Mouse (Mus musculus): ENCODE measurements at regions not wholly inside any gene's neighbourhood (a gene's known extent, or its start where the extent isn't known, plus 50 kb on each side); places are given as distances from the start of the nearest gene placed in this dataset.

DNA sequence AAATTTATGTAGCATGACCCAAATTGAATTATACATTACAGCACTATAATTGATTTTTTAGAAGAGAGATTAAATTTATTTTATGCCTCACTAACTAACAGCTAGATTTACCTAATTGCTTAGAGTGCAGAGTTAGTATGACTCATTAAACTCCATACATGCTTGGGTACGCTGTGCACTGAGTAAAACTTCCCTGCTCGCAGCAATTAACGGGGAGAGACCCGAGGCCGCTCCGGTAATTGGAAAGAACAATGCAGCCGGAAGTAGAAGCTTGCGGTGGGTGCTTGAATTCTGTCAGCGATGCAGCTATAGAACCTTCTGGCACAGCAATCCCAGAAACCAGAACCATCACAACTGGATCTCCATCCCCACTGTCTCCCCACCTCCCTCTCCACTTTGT lies 261.8 kb downstream of the Tle3 start:
- DNase-seq (ENCODE audit: low spot score), result no peak

DNA sequence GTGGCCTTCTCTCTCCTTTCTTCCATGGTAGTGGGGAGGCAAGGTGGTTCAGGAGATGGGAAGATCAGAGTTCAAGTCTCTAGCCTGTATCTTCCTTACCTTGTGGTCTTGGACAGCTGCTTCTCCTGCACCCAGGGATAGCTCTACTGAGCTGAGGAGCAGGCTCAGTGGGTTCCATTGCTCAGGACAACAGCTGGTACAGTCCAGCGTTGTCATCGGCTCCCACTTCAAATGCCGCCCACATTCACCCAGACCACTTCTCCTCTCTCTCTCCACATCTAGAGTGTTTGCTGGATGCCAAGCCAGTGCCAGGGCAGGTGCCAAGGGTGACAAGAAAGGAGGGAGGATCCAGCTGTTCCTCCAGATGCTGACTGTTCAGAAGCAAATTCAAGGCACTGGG lies 260.4 kb downstream of the Tle3 start:
- no peak for DNase-seq (ENCODE audit: low spot score)

DNA sequence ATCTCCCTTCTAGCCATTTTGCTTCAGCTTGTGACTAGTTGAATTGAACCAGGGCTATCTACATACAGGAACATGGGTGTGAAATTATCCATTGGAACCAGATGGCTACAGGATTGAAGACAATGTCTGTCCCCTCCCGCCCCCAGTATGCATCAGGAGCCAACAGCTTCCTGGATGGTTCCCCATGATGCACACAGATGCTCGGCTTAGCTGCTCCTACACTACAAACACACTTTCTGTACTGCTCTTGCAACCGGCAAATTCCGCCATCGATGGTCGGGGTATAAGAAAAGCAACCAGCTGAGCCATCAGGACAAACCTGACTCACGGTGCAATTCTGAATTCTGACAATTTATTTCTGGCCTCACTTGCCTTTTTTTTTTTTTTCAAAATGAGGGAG lies 258.9 kb downstream of the Tle3 start:
- no peak for DNase-seq (ENCODE audit: low spot score)

DNA sequence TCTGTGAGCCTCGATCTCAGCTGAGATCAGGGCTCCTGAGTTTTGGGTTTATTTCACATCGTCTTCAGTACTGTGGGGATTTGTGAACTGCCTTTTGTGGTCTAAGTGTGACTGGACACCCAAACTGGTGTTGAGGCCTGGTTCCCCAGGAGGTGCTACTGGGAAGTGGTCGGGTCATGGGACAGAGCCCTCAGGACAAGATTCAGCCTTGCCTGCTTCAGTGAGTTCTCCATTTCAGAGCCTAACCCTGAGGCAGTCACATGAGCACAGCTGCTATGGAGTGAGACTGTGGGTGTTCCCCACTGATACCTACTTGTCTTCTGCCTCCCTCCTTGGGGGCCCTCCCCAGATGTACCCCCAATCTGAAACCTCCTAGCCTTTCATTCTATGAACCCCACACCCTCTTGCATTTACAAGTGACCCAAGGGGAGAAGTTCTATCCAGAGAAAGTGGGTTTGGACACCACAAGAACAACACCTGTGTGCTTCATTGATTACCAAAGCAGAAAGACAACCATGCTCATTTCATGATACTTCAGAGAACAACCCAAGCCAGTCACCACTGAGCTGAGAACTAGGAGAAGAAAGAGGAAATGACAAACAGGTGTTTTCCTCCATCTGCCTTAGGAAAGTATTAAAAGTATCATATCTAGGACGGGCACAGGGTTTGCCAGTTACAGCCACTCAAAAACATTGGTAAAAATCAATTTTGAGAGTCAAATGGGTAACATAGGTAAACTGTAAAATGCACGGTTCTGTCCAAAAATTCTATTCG lies 255.8 kb downstream of the Tle3 start:
- no peak for DNase-seq (ENCODE audit: low spot score)

DNA sequence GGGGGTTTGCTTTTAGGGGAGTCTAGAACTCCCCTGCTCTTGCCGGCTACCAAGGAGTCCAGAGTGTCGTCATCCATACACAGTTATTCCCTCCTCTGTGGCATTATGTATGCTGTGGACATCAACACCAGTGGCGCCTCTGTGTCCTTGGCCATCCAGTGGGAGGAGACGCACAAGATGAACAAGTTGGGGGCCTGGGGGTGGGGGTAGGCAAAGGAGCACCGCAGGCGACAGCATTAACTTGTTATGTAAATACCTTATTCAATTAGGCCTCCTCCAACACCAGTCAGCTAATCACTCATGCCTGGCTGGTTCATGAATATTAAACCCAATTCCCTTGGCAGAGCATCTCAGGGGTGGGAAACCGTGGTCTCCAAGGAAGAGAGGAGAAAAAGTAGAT lies 250.8 kb downstream of the Tle3 start:
- no peak for DNase-seq (ENCODE audit: low spot score)

DNA sequence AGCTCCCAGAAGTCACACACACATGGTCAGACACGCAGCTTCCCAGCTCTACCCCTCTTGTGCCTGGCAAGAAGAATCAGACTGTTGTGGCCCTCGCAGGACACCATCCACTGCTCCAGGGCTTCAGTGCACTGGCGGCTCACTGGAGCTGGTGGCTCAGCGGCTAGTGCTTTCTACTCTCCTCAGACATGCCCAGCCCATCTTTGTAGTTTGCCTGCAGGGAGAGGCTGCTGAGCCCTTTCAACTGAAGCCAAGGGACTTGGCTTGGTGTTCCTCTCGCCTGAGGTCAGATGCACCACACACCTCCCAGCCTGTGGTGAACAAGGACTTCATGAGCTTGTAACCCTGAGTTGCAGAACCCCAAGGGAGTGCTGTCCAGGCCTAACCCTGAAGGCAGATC lies 249.8 kb downstream of the Tle3 start:
- DNase-seq (ENCODE audit: low spot score), result no peak

DNA sequence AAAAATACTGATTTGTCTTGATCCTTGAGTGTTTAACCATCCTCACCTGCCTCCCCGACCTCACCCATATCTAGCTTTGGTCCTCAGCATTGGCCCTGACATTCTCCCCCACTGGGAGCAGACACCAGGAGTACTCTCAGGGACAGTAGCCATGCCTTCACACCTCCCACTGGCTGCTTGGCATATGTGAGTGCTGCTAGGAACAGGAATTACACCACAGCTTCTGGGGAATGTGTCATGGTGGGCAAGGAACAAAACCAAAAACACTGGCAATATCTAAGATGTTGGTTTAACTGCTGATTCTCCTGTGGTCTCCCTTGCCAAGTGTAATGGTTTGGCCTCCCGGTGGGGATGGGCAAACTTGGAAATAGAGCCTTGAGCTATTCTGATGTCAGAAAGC lies 248.6 kb downstream of the Tle3 start:
- no peak for DNase-seq (ENCODE audit: low spot score)

DNA sequence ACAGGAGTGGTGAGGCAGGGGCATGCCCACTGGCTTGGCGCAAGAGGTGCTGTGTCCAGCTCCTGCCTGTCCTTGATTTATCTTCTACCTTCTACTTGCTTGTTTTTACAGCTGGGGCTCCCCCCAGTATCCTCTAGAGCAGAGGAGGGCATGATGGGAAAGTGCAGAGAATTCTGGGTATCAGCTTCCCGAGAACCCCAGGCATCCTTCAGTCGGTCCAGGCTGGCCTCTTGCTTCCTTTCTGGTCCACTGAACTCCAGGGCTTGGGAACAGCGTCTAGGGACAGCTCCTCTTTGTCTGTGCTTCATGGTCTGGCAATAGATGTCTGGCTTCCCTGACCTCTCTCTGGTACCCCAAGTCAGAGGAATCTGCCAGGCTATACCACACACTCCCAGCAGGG lies 247.9 kb downstream of the Tle3 start:
- DNase-seq (ENCODE audit: low spot score), result no peak

DNA sequence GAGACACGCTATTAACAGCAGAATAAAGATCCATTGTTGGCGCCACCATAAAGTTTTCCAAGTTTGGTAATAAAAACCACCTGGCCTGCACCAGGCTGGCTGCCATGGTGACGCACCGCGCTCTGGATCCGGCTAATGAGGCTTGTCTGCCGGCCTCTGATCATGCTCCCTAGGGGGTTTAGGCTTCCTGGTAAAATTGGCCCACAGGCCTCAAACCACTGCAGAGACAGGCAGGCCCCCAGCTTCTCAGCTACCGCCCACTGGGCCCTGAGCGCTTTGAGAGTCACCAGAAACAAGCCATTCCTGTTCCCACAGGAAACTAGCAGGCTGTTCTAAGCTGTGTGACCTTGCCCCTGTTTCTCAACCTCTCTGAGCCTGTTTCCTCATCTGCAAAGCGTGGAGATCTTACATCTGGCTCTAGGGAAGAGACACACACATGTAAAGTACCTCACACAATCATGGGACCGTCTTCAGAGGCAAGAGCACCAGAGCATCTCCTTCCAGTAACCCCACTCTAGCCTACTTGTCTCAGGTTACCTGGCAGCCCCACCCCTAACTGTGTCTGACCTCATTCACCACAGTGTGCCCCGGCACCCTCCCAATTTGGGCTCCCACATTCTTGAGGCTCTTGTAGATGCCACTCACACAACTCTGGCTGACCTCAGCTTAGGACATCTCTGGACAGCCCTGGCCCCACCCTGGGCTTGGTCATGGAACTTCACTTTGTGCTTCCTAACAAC lies 246.5 kb downstream of the Tle3 start:
- no peak for DNase-seq (ENCODE audit: low spot score)

DNA sequence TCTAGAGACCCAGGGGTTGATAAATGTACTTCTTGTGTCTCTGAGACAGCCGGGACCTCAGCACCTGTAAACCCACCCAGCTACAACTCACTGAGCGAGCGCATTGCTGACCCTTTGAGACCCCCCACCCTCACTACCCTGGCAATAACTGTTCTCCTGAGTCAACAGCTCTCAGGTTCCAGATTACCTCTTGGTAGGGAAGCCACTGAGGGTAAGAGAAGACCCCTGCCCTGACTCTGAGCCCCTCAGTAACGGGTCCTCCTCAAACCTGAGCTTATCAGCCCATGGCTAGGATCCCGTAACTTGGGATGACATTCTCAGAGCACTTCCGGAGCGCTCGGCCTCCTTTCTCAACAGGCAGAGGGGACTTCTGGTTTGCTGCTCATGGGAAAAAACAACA lies 245.8 kb downstream of the Tle3 start:
- no peak for DNase-seq (ENCODE audit: low spot score)

DNA sequence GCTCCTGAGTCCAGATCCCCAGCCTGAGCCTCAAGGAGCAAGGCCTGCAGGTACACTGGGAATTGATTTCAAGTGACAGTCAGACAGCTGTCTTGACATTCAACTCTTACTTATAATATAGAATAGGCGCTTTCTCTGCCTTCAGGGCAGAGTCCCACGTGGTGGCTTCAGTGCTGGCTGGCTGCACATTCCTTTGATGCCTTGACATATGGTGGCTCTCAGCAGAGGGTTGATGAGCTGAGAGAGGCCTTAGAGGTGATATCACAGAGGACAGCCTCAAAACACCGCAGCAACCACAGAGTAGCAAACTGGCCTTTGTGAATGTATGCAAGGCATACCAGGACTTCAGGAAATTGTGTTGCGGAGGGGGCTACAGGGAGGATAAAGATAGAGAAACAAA lies 243.4 kb downstream of the Tle3 start:
- DNase-seq (ENCODE audit: low spot score), result no peak

DNA sequence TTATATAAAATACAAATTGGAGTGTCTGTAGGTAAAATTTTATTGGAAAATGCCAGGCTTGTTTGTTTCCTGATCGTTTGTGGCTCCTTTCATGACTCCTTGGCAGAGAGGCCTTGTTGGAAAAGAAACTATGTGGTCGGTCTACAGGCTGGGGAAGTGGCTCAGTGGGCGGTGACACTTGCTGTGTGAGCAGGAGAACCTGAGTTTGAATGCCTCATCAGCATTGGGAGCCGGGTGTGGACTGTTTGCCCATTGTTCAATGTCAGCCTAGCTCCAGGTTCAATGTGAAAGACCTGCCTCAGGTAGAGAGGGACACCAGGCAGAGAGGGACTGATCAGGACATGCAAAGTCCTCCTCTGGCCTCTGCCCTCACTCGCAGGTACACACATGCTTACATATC lies 235.4 kb downstream of the Tle3 start:
- no peak for DNase-seq (ENCODE audit: low spot score)

DNA sequence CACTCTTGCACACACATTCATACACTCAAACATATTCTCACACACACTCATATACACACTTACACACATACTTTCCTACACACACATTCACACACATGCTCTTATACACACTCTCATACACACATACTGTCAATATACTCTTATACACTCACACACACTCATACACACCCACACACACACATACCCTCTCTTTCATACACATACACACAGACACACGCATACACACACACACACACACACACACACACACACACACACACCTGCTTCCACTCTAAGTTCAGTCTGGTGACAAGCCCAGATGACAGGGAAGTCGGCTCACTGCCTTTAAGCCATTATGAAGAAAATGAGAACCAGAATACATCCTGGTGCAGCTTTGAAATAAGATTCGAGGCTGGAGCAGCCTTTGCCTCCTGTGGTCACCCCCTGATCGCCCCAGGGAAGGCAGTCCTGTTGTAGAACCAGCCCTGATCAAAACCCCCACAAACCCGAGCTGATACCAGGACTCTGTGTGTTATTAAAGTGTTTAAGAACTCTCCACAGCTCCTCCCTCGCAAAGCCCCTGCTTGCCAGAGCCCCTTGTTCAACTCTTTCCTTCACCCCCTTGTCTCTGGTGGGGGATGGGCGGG lies 230.3 kb downstream of the Tle3 start:
- no peak for DNase-seq (ENCODE audit: low spot score)

DNA sequence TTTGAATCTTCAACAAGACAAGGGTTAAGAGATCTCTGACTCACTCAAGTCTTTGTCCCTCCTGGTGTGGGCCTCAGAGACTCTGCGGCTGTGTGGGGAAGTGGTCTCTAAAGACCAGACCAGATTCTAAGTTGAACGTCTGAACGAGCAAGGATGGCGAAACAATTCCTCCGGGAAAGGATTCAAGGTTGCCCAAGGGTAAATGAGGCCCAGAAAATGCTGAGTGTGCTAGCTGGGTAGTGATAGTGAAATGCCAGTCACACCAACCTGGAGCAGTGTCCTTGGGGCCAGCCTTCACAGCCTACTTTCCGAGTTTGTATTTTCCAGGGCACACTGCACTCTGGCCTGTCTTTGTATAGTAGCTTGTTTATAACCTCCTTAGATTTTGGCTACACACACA lies 229.7 kb downstream of the Tle3 start:
- no peak for DNase-seq (ENCODE audit: low spot score)

DNA sequence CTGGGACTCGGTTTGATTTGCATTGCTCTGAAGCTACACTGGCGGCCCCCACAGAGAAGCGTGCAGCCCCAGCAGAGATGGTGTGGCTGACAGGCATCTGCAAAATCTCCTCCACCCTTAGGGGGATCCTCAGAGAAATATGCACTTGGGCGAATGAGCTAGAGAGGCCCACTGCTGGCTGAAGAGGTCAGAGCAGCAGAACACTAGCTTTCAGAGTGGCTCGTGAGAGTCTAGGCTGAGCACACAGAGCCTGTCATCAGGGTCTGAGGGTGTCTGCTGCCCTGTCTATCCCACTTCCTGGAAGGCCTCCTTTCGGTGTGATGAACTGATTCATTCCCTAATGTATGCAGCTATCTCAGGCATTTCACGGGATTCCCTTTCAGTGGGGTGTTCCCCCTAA lies 225.1 kb downstream of the Tle3 start:
- DNase-seq (ENCODE audit: low spot score), result no peak

DNA sequence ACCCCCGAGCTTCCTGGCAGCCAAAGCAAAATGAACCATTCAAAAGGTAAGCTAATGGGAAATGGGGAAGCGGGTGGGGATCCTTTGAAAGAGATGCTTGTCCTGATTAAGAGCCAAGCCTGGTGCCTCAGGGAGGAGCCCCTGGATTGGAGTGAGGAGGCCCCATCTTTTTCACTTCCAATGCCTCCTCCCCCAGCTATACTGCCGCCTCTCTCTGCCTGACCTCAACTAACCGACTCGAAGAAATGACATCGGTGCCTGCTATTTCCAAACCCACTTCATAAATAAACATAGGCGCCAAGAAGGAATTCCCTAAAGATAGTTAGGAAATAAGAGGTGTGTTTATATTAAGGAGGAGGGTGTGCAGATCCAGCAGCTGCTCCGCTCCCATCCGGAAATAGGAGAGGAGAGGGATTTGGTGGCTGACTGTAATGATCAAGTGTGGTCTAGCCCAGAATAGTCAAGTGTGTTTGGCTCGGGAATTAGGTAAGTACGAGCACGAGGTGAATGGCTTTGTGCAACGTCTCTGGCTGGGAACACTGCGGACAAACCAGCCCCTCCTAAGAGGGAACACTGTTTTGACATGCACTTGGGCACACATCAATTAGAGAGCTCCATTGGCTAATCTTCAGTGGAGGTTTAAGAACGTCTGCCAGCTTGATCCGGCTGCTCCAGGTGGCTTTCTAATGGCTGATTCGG lies 224.4 kb downstream of the Tle3 start:
- no peak for DNase-seq (ENCODE audit: low spot score)

DNA sequence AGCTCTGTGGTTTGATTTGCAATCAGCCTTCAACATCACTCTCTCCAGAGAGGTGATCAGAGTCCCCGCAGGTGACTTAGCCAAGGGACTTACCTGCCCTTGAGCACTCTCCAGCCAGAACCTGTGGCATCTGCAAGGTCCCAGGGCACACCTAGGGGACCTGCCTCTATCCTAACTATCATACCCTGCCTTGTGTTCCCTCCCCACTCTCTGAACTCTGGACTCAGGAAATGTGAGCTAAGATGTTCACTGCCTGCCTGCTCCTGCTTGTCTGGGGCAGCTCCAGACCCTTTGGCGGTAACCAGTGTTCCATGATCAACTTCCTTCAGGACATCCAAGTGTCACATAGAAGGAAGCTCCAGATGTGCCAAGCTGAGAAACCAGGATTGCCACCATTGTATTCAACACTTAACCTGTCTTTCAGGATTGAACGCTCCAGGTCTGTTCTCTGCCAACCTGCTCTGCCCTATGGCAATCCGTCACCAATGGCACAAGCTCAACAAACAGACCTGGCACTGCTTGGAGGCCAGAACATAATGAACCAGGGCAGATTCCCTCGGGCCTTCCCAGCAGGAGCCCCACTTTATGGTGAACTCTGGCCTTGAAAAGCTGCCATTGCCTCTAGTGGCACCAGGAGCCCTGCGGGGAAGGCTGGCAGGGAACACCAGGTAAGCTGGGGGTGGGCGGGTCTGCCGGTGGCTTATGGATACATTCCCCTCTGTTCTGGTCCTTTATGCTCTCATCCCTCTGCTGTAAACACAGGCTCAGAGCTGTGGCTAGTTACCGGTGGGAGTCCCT lies 223.2 kb downstream of the Tle3 start:
- no peak for DNase-seq (ENCODE audit: low spot score)

DNA sequence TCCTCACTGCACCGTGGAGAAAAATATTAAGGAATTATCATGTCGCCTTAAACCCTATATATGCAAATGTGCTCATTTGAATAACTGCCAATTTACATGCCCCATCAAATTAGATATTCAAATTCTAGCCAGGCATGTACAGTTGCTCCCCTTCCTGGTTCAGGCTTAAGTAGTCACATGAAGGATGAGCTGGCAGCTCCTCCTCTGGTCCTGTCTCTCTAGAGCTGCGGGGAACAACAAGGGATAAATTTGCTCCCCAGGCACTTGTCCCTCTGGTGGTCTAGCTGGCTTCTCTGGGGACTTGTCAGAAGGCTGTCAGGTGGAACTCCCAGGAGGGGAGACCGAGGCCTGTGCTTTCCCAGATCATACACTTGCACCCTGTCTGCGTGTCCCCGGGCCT lies 221.8 kb downstream of the Tle3 start:
- DNase-seq (ENCODE audit: low spot score), result no peak

DNA sequence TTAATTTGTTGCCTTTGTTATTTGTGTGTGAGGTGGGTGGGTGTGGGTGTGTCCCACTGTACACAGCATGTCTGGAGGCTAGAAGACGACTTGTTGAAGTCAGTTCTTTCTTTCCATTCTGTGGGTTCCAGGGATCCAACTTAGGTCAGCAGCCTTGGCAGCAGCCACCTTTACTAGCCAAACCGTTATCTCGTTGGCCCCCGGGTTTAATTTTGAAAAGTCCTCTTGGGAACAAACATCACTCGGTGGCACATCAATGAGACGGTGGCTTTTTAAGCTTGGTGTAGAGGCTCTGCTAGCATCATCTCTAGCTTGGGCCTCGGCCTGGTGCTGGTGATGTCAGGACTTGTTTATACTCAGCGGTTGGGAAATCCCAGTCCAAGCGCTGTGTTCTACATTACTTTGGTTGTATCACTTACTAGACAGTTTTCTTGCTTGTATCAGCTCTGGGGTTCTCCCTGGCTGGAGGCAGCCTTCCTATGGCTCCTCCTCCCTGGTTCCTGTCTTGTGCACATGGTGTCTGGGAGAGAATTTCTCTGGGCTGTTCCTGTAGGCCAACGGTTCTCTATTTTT lies 217.6 kb downstream of the Tle3 start:
- no peak for DNase-seq (ENCODE audit: low spot score)

DNA sequence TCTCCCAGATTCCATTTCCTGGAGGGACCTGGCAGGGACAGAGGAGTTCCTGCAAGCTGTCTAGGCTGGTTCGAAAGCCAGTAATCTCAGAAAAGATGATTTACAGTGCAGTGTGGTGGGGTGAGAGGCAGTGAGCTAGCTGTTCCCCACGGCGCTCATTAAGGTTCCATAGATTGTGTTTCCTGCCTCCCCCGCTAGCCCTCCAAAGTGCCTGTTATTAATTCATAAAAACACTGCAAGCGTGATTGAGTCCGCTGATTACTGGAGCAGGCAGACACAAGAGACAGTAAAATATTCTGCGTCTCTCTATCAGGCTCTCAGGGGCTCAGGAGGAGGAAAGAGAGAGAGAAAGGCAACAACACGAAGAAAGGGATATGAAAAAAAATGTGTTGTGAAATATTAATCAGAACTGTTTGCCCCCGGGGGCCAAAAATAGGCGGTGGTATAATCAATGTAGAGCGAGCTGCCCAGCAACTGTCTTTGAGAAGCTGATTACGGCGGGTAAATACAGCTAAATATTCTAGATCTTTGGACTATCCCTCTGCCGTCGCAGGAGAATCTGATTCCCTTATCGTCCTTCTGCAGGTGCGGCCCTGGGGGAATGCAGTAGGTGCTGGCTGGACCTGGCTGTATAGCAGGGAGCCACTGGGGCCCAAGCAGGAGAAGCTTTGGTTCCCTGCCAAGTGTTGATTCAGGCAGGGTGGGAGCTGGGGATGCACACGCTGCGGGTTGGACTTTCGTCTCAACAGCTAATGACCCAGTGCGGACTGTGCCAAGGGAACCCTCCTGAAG lies 211.3 kb downstream of the Tle3 start:
- no peak for DNase-seq (ENCODE audit: low spot score)

DNA sequence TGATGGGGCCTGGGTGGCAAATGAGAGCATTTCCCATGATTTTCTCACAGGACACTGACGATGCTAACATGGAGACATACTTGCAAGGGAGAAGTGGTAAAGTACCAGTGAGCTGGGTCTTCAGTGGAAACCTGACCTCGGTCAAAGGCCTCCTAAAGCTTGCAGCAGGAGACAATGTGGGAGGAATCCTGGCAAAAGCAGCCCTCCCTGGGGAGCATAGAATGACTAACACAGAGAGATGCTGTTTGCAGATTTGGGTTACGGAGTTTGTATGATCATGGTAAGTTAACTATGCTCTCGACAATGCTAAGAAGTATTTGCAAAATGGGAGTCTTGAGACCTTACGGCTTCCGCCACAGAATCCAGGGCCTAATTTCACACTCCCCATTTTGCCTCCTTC lies 208.9 kb downstream of the Tle3 start:
- DNase-seq (ENCODE audit: low spot score), result no peak
